Mouse (Mus musculus): ENCODE data around the gene Ppp2ca.

The Ppp2ca gene

GRCm38 (mm10) chr11:52098398-52098946 lies at the start of gene Ppp2ca:
Gene Ppp2ca, plus strand, starts transcription at chr11:52098681.
- peak; percentile 99 for DNase-seq

- no peak for DNase-seq
Measured at GRCm38 (mm10) chr11:52053371-52053770, 45.1 kb upstream of the Ppp2ca start.

GRCm38 (mm10) chr11:52054728-52055127 lies 43.8 kb upstream of the Ppp2ca start:
- no peak for DNase-seq

- no peak for DNase-seq
Measured at GRCm38 (mm10) chr11:52056198-52056597, 42.3 kb upstream of the Ppp2ca start.

- DNase-seq: no peak
Measured at GRCm38 (mm10) chr11:52059001-52059400, 39.5 kb upstream of the Ppp2ca start.

GRCm38 (mm10) chr11:52060315-52060714 lies 38.2 kb upstream of the Ppp2ca start:
- DNase-seq: no peak

GRCm38 (mm10) chr11:52062406-52062805 lies 36.1 kb upstream of the Ppp2ca start:
- no peak for DNase-seq

GRCm38 (mm10) chr11:52064398-52064797 lies 34.1 kb upstream of the Ppp2ca start:
- peak; percentile 45 for DNase-seq

- DNase-seq: no peak
Measured at GRCm38 (mm10) chr11:52065841-52066240, 32.6 kb upstream of the Ppp2ca start.

GRCm38 (mm10) chr11:52071768-52072167 lies 26.7 kb upstream of the Ppp2ca start:
- peak; percentile 71 for DNase-seq

GRCm38 (mm10) chr11:52073528-52074170 lies 24.8 kb upstream of the Ppp2ca start:
- DNase-seq: no peak

- DNase-seq: no peak
Measured at GRCm38 (mm10) chr11:52074626-52075470, 23.6 kb upstream of the Ppp2ca start.

GRCm38 (mm10) chr11:52075794-52076633 lies 22.5 kb upstream of the Ppp2ca start:
- DNase-seq: no peak

- DNase-seq: no peak
Measured at GRCm38 (mm10) chr11:52076742-52077352, 21.6 kb upstream of the Ppp2ca start.

- peak; percentile 78 for DNase-seq
Measured at GRCm38 (mm10) chr11:52077939-52078338, 20.5 kb upstream of the Ppp2ca start.

GRCm38 (mm10) chr11:52079978-52080377 lies 18.5 kb upstream of the Ppp2ca start:
- DNase-seq: peak; percentile 79

- DNase-seq: no peak
Measured at GRCm38 (mm10) chr11:52080656-52081055, 17.8 kb upstream of the Ppp2ca start.

GRCm38 (mm10) chr11:52085857-52086203 lies 12.7 kb upstream of the Ppp2ca start:
- no peak for DNase-seq

- DNase-seq: no peak
Measured at GRCm38 (mm10) chr11:52086204-52086864, 12.1 kb upstream of the Ppp2ca start.

- DNase-seq: no peak
Measured at GRCm38 (mm10) chr11:52089291-52089690, 9.2 kb upstream of the Ppp2ca start.

- DNase-seq: no peak
Measured at GRCm38 (mm10) chr11:52091261-52091660, 7.2 kb upstream of the Ppp2ca start.

- peak; percentile 55 for DNase-seq
Measured at GRCm38 (mm10) chr11:52094568-52094967, 3.9 kb upstream of the Ppp2ca start.

All from lung, postnatal 36 days (tissue).